Mouse (Mus musculus): ENCODE measurements around the gene Lzic.

DNA sequence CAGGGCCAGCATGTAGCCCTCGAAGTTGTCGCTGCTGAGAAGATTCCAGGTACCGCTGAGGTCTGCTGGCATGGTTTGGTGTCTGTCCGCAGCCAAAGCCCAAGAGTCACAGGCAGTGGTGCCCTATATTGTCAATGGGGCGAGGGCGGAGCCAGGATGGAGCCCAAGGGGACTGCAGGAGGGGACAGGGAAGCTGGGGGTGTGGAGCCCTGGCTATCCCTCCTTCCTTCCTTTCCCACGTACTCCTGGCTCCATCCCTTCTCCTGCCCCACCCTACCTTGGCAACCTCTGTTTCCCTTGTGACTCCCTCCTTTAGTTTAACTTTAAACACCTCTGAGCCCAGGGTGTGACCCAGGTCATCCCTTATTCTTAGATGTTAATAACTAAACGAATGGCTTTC, 30.1 kb upstream of the Lzic start, which contains the start of gene Rbp7:
- no peak for TF ChIP-seq CTCF (IDR thresholded peaks at IDR 0.05; ENCODE audit: borderline replicate concordance, control insufficient read depth, extremely low read depth, insufficient read depth, low read length, poor library complexity)
- no peak for TF ChIP-seq POLR2A (IDR thresholded peaks at IDR 0.05; ENCODE audit: control insufficient read depth, extremely low read depth, insufficient read depth, low read length, poor library complexity)
